Mouse (Mus musculus) layer of hippocampus, postnatal 25 days (tissue): ENCODE measurements around the gene Dynlrb1. TPM values are rescaled to one million over a fixed set of nuclear protein-coding genes. Genes with fewer than 3 reads are reported as not detected.

Source experiments
- DNase-seq, 2 experiments: peaks; one replicate each; pipeline ENCODE4 v3.0.0; 2022; ENCODE audit warnings: mixed read lengths in 2 of 2, low spot score in 1 of 2; ENCODE audit errors: extremely low spot score in 1 of 2
- total RNA-seq, 2 experiments: library from RNA; stranded (reverse); gene quantifications; 2 replicates each; pipeline ENCODE4 v1.2.3; 2021

The Dynlrb1 gene
- total RNA-seq, 2 experiments from 2014 or later = 321 to 331 TPM

- DNase-seq = no peak
Measured at GRCm38 (mm10) chr2:155279163-155279562, 42.8 kb downstream of the Dynlrb1 start.

GRCm38 (mm10) chr2:155280116-155280515 is 43.8 kb downstream of the Dynlrb1 start:
- no peak for DNase-seq

- no peak for DNase-seq
Measured at GRCm38 (mm10) chr2:155283793-155284192, 47.5 kb downstream of the Dynlrb1 start.

- DNase-seq = no peak
Measured at GRCm38 (mm10) chr2:155284647-155285046, 48.3 kb downstream of the Dynlrb1 start.

GRCm38 (mm10) chr2:155285744-155286143 is 49.4 kb downstream of the Dynlrb1 start:
- no peak for DNase-seq

GRCm38 (mm10) chr2:155287456-155288250 is 51.3 kb downstream of the Dynlrb1 start:
- DNase-seq = no peak

- DNase-seq = no peak
Measured at GRCm38 (mm10) chr2:155290066-155290465, 53.7 kb downstream of the Dynlrb1 start.

GRCm38 (mm10) chr2:155293382-155293781 is 57.0 kb downstream of the Dynlrb1 start:
- DNase-seq = no peak

GRCm38 (mm10) chr2:155293946-155294345 is 57.6 kb downstream of the Dynlrb1 start:
- DNase-seq = no peak

GRCm38 (mm10) chr2:155295453-155295852 is 59.1 kb downstream of the Dynlrb1 start:
- DNase-seq = no peak

- no peak for DNase-seq
Measured at GRCm38 (mm10) chr2:155299563-155299962, 63.2 kb downstream of the Dynlrb1 start.

Other genes starting within 250 kb of the Dynlrb1 start
- gene Gm14226, start 218.3 kb upstream of the Dynlrb1 start, total RNA-seq = under 1 TPM; 0.25 to 0.26 TPM
- gene Ahcy, start 162.0 kb upstream of the Dynlrb1 start, total RNA-seq = 10 to 100 TPM; 15.4 TPM
- 10 to 100 TPM; 56.5 to 57.7 TPM for gene Itch, start 103.0 kb upstream of the Dynlrb1 start, total RNA-seq
- 100 to 1,000 TPM; 252 to 300 TPM for gene Map1lc3a, start 39.8 kb downstream of the Dynlrb1 start, total RNA-seq
- gene Pigu, start 120.9 kb downstream of the Dynlrb1 start, total RNA-seq = 10 to 100 TPM; 25.7 to 27.0 TPM
- 100 to 1,000 TPM; 158 to 178 TPM for gene Trp53inp2, start 144.5 kb downstream of the Dynlrb1 start, total RNA-seq
- gene Ncoa6, start 237.4 kb downstream of the Dynlrb1 start, total RNA-seq = 10 to 100 TPM; 54.9 to 73.7 TPM